Mouse (Mus musculus) forebrain, embryonic 14.5 days (tissue): ENCODE results near the gene Ddx39b. TPM values are rescaled to one million over a fixed set of nuclear protein-coding genes. Genes with fewer than 3 reads are reported as not detected.
A peak's percentile ranks its signal among the peaks of the same experiment; 100 is the strongest.

Experiments used
- ATAC-seq: fragments of 200-750 bp; cut with Nextera tagmentation; 2 replicates; pipeline ENCODE4 v1.8.0; 2017; ENCODE audit warnings: mild to moderate bottlenecking, moderate library complexity
- DNase-seq: peaks from one replicate; pipeline ENCODE4 v3.0.0-alpha.2; 2015; ENCODE audit warnings: low spot score
- H3K27ac ChIP-seq: fragments of 300-500 bp; sonication (generic); 2 replicates; pipeline ENCODE4 v1.5.1; 2014; ENCODE audit warnings: low read depth, mild to moderate bottlenecking, control low read depth, low read length, moderate library complexity
- H3K27me3 ChIP-seq: fragments of 300-500 bp; sonication (generic); replicated peaks from 2 replicates; pipeline ENCODE4 v1.6.1; 2014; ENCODE audit warnings: low read length, control low read depth, mixed read lengths; ENCODE audit not compliant: control insufficient read depth, insufficient read depth
- H3K36me3 ChIP-seq: fragments of 300-500 bp; sonication (generic); 2 replicates; pipeline ENCODE4 v1.6.1; 2014; ENCODE audit warnings: low read length, control low read depth; ENCODE audit not compliant: control insufficient read depth, insufficient read depth
- H3K4me1 ChIP-seq: fragments of 300-500 bp; sonication (generic); 2 replicates; pipeline ENCODE4 v1.6.1; 2014; ENCODE audit warnings: antibody characterized with exemption, low read length, control low read depth; ENCODE audit not compliant: control insufficient read depth, insufficient read depth
- H3K4me2 ChIP-seq: fragments of 300-500 bp; sonication (generic); 2 replicates; pipeline ENCODE4 v1.6.1; 2014; ENCODE audit warnings: mild to moderate bottlenecking, control low read depth, low read length
- H3K4me3 ChIP-seq: fragments of 300-500 bp; sonication (generic); 2 replicates; pipeline ENCODE4 v1.5.1; 2014; ENCODE audit warnings: low read depth, low read length, control low read depth
- H3K9ac ChIP-seq: fragments of 300-500 bp; sonication (generic); 2 replicates; pipeline ENCODE4 v1.6.1; 2014; ENCODE audit warnings: mild to moderate bottlenecking, low read length, control low read depth, moderate library complexity
- H3K9me3 ChIP-seq: fragments of 300-500 bp; sonication (generic); replicated peaks from 2 replicates; pipeline ENCODE4 v1.6.1; 2016; ENCODE audit warnings: low read length, control low read depth, mixed read lengths; ENCODE audit not compliant: control insufficient read depth
- WGBS: fragments of 180-500 bp; shearing (Covaris S2); extraction: QIAGEN DNeasy Blood & Tissue Kit; methylation state at CpG from one replicate; pipeline ENCODE4 v1.1.7; 2014; 5-methylcytosine and 5-hydroxymethylcytosine counted together
- polyA plus RNA-seq: library from polyadenylated mRNA; unstranded; fragments of >200 nt; fragmentation: Nextera tagmentation; extraction: Ambion mirVana; gene quantifications from 2 replicates; pipeline ENCODE4 v1.2.1, GENCODE M21; 2014

The Ddx39b gene
- polyA plus RNA-seq, 1 experiment from 2014 or later = 478 TPM

GRCm38 (mm10) chr17:35236996-35237395, 4.5 kb upstream of the Ddx39b start:
- Histone ChIP-seq H3K36me3 (peaks cover 15% of the 10 kb centered on the region; the same call in 1 of the 2 replicates), H3K4me2 (peak overlapping the region; percentile 83), H3K4me3 (peak overlapping the region; percentile 40), H3K4me1 (peaks cover 9% of the 10 kb centered on the region), H3K9me3 (no peaks in the 10 kb centered on the region), H3K27me3 (no peaks in the 10 kb centered on the region), H3K27ac (peak overlapping the region; percentile 90; the same call in 1 of the 2 replicates), H3K9ac (peak overlapping the region; percentile 85; the same call in 1 of the 2 replicates)
- DNase-seq (no peak), ATAC-seq (no peak)
- WGBS = 74% methylated on average over 9 of the region's 9 CpGs

GRCm38 (mm10) chr17:35237504-35237903, 4.0 kb upstream of the Ddx39b start:
- WGBS = 89% methylated on average over 12 of the region's 12 CpGs
- no peaks in the 10 kb centered on the region for H3K27me3 ChIP-seq
- no peak overlapping the region for H3K4me3 ChIP-seq
- ATAC-seq (no peak), DNase-seq (no peak)
- peak overlapping the region; percentile 83; the same call in 1 of the 2 replicates for H3K4me2 ChIP-seq
- peaks cover 9% of the 10 kb centered on the region for H3K4me1 ChIP-seq
- H3K9me3 ChIP-seq = no peaks in the 10 kb centered on the region
- H3K9ac ChIP-seq = peak overlapping the region; percentile 85; the same call in 1 of the 2 replicates
- peaks cover 13% of the 10 kb centered on the region; the same call in 1 of the 2 replicates for H3K36me3 ChIP-seq
- no peak overlapping the region for H3K27ac ChIP-seq

- Histone ChIP-seq H3K4me2 (no peak overlapping the region), H3K9ac (no peak overlapping the region), H3K4me3 (no peak overlapping the region), H3K27me3 (no peaks in the 10 kb centered on the region), H3K36me3 (peaks cover 18% of the 10 kb centered on the region), H3K27ac (no peak overlapping the region), H3K9me3 (no peaks in the 10 kb centered on the region), H3K4me1 (peaks cover 18% of the 10 kb centered on the region)
- no peak for DNase-seq
- ATAC-seq = no peak
- 76% methylated on average over 5 of the region's 5 CpGs for WGBS
These were observed 1.8 kb upstream of the Ddx39b start for GRCm38 (mm10) chr17:35239700-35240099.

DNA sequence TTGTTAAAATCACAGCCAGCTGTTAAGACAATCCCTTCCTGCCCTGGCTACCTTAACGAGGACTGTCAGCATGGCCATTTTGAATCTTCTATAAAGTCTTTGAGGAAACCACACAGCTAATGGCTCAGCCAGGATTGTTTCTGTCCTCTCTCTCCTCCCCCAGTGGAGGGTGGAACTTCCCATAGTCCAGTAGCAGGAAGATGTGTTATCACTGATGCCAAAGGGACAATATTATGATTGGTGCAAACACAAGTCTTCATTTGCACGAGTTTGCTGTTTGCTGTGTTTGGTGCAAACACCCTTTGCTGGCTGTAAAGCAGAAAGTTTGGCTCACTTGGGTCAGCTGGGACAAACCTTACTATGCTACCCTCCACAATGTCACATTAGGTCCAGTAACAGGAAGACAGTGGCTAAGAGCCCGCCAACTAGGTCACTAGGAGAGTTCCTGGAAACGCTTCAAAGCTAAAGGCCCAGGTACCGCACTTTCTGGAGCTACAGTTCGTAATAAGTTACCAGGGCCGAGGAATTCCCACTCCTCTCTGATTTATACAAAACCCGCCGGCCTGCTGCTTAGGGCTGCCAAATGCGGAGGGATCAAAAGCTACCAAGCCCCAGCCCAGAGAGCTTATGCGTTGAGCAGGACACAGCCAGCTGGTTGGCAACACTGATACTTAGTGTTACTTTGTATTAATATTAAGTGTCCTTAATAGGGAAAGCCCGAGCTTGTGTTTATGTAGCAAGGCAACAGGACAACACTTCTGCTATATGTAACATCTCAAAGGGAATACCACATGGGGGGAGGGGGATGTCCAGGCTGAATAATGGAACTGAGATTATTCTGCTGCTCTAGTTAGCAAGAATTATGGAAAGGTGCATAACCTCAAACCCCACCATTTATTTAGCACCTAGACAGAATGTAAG, 902 bp upstream of the Ddx39b start:
- peaks cover 28% of the 10 kb centered on the region for H3K4me1 ChIP-seq
- H3K4me2 ChIP-seq = peak overlapping the region; percentile 84
- H3K9ac ChIP-seq = peak overlapping the region; percentile 100; the same call in 1 of the 2 replicates
- no peaks in the 10 kb centered on the region for H3K9me3 ChIP-seq
- H3K27me3 ChIP-seq = no peaks in the 10 kb centered on the region
- H3K36me3 ChIP-seq = peaks cover 28% of the 10 kb centered on the region
- H3K4me3 ChIP-seq = peak overlapping the region; percentile 100
- peak overlapping the region; percentile 98 for H3K27ac ChIP-seq
- no peak for ATAC-seq
- DNase-seq = no peak
- 26% methylated on average over 12 of the region's 12 CpGs for WGBS

- peaks cover 28% of the 10 kb centered on the region for H3K4me1 ChIP-seq
- H3K36me3 ChIP-seq = peaks cover 44% of the 10 kb centered on the region
- peak overlapping the region; percentile 100 for H3K4me3 ChIP-seq
- peak overlapping the region; percentile 84 for H3K4me2 ChIP-seq
- WGBS = under 1% methylated on average over 54 of the region's 55 CpGs
- no peaks in the 10 kb centered on the region for H3K9me3 ChIP-seq
- H3K9ac ChIP-seq = peak overlapping the region; percentile 100
- ATAC-seq (peak; percentile 28), DNase-seq (peak; percentile 72)
- no peaks in the 10 kb centered on the region for H3K27me3 ChIP-seq
- H3K27ac ChIP-seq = peak overlapping the region; percentile 98
These were observed 732 bp downstream of the Ddx39b start for GRCm38 (mm10) chr17:35242015-35242941.

DNA sequence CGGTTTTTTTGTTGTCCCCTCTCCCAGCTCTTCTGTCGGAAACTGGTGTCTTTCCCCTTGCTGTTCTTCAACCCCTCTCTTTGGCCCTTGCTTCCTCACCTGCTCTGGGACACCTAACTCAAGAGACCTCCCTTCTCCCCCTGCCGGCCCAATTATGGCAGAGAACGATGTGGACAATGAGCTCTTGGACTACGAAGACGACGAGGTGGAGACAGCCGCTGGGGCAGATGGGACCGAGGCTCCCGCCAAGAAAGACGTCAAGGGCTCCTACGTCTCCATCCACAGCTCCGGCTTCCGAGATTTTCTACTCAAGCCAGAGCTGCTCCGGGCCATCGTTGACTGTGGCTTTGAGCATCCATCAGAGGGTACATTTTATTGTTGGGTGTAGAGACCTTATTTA, 1.5 kb downstream of the Ddx39b start:
- Histone ChIP-seq H3K4me2 (peak overlapping the region; percentile 84), H3K27me3 (no peaks in the 10 kb centered on the region), H3K36me3 (peaks cover 52% of the 10 kb centered on the region), H3K4me3 (peak overlapping the region; percentile 100), H3K9me3 (no peaks in the 10 kb centered on the region), H3K9ac (peak overlapping the region; percentile 100), H3K4me1 (peaks cover 28% of the 10 kb centered on the region), H3K27ac (peak overlapping the region; percentile 98)
- ATAC-seq = no peak
- 2% methylated on average over 16 of the region's 16 CpGs for WGBS
- DNase-seq = peak; percentile 80

- peak overlapping the region; percentile 84 for H3K4me2 ChIP-seq
- H3K4me1 ChIP-seq = peaks cover 28% of the 10 kb centered on the region
- H3K27me3 ChIP-seq = no peaks in the 10 kb centered on the region
- no peak overlapping the region for H3K27ac ChIP-seq
- no peak for ATAC-seq
- peaks cover 71% of the 10 kb centered on the region for H3K36me3 ChIP-seq
- 77% methylated on average over 2 of the region's 2 CpGs for WGBS
- DNase-seq = no peak
- H3K9ac ChIP-seq = peak overlapping the region; percentile 100
- H3K9me3 ChIP-seq = no peaks in the 10 kb centered on the region
- H3K4me3 ChIP-seq = 0 out of 2 replicates have a peak overlapping the region, but pooled peaks have one; percentile 6
These were observed 3.5 kb downstream of the Ddx39b start for GRCm38 (mm10) chr17:35244999-35245398.

- H3K27ac ChIP-seq = no peak overlapping the region
- WGBS = 80% methylated on average over 15 of the region's 15 CpGs
- DNase-seq = peak; percentile 59
- no peaks in the 10 kb centered on the region for H3K27me3 ChIP-seq
- H3K4me2 ChIP-seq = peak overlapping the region; percentile 84; the same call in 1 of the 2 replicates
- peaks cover 81% of the 10 kb centered on the region for H3K36me3 ChIP-seq
- H3K4me1 ChIP-seq = peaks cover 23% of the 10 kb centered on the region
- H3K9me3 ChIP-seq = no peaks in the 10 kb centered on the region
- no peak for ATAC-seq
- H3K9ac ChIP-seq = peak overlapping the region; percentile 32; the same call in 1 of the 2 replicates
- H3K4me3 ChIP-seq = no peak overlapping the region
These were observed 4.4 kb downstream of the Ddx39b start for GRCm38 (mm10) chr17:35245731-35246623.
